Mouse (Mus musculus) thymus, postnatal 36 days (tissue): ENCODE results near the gene Lpp.

Experiments
- DNase-seq, 2 experiments: peaks; one replicate each; pipeline ENCODE4 v3.0.0; 2022; ENCODE audit warnings: mixed read lengths in 2 of 2

Gene Lpp

DNA sequence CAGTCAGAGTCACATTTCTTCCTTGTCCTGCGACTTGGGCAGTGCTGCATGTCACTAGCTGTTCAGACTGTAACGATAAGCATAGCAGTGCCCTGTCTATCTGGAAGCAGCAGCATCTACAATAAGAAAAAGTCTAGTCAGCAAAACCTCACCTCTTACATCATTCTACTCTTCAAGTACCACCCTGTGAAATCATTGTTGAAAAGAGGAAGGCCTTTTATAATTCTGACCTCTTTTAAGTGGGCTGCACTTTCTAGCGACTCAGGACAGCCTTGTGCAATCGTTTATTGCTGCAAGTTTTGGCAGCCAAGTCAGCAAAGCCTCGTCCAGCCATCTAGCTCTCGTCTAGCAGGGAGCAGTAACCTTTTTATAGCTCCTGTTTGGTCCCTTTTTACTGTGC is 498.1 kb downstream of the Lpp start:
- DNase-seq, result no peak

DNA sequence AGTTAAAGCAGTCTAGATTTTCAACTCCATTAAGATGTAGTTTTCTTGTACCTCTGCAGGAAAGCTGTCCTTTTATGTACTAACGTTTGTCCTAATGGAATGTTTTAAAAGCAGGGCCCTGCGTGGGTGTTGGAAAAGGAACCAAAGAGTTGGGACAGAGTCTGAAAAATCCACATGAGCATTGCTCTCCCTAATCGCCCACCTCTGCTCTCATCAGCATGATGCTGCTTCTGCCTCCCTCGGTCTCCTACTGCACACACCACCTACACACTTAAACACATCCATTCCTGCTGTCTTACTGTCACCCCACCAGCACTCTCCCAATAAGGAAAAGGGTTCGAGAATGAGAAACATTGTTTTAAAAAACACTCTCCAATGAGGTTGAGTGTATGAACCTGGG is 501.9 kb downstream of the Lpp start:
- DNase-seq, result no peak

DNA sequence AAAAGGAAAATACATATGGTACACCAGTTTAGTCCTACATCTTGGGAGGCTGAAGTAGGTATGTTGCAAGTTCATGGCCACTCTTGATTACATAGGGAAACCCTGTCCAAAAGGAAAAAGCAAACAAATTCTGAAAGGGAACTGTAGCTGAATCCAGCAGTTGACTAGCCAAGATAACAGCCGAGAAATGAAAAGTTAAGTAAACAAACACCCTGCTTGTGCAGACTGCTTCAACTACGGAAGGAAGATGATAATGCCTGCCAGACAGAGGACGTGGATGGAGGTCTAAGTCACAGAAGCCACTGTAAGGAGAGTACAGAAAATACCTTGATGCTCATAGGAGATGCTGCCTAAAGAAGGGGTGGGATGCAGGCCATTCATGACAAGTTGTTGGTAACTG is 504.3 kb downstream of the Lpp start:
- DNase-seq, result no peak

DNA sequence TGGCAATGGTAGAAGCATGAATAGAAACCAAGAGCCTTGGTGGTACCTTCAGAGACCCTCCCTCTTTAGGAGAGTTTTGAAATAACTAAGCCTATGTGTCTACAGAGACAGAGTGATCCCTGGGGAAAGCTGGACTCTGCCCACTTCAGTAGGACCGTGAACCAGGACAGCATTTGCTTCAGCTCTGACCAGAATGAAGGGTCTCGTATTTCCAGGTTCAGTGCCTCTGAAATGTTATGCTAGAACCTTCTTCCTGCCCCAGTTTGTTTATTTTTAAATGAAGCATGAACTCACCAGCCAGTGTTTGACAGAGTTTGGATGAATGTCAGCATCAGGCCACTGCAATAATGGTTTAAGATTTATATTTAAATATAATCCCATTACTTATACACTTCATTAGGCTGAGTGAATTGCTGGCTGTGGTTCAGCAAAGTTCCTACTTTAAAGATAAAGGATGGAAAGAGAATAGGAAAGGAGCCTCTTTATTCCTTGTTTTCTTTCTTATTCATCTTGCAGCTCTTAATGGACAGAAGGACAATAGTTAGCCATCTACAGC is 507.0 kb downstream of the Lpp start:
- DNase-seq, result no peak

DNA sequence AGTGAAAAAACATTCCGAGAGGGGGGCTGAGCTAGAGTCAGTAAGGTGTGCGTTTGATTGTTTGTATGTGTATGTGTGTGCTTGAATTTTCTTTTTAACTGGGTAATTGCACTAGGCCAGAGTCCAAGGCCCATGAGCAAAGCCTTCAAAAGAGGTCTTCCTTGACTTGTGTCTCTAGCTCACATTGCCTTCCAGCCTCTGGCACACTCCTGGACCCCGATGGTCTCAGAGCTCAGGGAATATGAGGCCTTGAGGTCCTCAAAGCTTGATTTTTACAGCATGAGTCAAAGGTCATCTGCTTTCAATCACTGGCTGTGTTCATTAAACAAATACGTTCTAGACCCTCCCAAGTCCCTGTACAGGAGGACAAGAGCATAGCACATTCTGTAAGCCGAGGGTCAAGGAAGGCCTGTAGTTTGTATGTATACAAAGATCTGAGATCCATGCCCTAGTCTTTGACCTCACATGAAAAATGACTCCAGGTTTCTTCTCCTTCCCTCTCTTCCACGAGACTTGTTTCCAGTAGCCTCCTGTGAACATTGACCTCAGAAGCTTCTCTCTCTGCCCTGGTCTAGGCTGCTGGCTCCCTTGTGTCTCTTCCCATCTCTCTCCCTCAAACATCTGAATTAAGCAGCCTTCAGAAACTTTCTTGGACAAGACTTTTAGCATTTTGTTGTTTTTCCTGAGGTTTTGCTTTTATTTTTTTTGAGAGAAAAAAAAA is 508.0 kb downstream of the Lpp start:
- no peak for DNase-seq

DNA sequence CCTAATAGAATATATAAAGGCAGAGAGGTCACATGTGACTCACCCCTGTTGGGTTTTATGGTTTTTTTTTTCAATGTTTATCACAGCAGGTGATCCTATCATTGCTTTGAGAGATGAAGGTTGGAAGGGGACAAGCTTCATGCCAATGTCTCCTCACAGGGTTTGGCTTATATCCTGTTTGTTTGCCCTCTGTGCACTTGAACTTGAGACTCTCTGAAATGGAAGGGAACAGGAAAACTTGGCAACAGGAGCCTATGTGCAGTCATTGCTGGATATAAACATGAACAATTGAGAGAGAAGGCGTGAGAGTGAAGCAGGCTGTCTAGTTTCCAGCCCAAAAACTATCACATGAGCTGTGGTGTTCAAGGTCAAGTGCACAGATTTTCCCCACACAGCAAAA is 508.8 kb downstream of the Lpp start:
- DNase-seq, result no peak

DNA sequence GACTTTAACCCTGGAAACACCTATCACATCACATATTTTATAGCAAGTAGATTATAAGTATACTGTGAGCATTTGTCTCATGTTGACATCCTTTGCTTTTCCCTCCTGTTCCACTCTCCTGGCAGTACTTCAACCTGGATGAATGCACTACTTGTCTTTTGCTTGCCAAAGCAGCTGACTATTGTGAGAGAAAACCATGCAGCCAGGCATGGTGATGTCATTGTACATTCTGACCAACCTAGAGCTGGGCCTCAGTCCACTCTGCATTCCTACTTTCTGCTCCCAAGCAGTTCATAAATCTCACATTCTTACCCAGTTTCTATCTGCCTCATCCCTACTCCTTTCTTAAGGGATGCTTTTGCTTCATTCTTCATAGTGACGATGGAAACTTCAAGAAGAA is 515.6 kb downstream of the Lpp start:
- no peak for DNase-seq

DNA sequence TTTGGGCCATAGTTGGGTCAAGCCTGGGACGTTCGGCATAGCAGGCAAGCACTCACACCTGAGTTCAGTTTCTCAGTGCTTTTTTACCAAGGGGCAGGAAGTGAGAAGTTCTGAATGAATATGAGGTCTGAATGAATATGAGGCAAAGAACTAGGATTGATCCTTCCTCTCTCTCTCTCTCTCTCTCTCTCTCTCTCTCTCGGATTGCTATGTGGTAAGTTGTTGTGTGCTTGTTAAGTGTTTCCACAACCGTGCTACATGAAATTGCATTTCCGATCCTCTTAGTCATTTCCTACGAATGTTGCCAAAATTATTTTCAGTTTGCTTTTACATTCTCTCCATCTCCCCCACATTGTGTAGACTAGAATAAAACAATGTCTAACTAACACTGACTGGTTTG is 517.0 kb downstream of the Lpp start:
- DNase-seq, result no peak

DNA sequence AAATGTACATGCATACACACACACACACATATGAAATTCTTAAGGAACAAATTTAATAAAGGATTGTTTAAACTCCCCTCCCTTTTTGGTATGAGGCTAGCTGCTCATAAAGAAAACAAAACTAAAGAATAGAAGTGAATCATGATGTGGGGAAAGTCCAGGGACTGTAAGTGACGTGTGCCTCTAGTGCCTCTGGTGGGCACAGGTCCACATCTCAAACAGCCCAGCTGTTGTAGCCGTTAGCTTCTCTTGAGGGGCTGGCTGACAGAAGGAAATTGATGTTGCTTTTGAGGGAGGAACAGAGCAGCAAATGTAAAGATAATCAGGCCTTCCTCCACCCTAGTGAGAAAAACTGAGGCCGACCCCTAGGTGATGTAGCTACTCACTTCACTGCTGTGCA is 517.5 kb downstream of the Lpp start:
- DNase-seq, result peak in 1 of 2 experiments; percentile 46

DNA sequence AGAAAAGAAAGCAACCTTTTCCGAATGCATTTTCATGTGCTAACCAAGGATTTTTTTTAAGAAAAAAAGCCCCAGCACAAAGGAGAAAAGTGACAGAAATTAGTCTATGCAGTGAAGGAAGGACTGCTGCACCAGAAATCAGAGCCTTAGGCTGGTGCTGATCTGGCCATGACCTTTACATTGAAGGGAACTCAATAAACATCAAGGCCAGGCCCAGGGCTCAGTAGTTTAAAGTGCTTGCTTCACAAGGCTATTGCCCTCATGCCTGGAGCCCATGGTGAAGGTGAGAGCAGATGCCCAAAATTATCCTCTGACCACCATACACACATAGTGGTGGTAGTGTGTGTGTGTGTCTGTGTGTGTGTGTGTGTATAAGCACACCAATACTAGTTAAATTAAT is 519.1 kb downstream of the Lpp start:
- DNase-seq, result no peak

DNA sequence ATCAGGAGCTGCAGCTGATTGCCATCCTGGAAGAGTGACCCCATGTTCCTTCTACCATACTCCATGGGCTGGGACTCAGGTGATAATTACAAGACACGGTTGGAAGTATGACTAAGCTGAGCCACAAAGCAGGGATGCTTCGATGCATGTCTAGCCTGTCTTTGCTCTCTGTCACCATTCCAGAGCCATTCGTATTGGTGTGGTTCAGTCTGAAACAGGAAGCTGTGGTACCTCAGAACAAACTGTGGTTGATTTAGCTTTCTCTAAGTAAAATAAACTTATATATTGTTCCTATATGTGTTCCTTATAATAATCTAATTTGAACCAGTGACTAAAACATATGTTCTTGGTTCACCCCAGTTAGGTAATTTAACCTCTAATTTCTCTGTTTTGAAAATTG is 519.7 kb downstream of the Lpp start:
- DNase-seq, result peak in 1 of 2 experiments; percentile 17

DNA sequence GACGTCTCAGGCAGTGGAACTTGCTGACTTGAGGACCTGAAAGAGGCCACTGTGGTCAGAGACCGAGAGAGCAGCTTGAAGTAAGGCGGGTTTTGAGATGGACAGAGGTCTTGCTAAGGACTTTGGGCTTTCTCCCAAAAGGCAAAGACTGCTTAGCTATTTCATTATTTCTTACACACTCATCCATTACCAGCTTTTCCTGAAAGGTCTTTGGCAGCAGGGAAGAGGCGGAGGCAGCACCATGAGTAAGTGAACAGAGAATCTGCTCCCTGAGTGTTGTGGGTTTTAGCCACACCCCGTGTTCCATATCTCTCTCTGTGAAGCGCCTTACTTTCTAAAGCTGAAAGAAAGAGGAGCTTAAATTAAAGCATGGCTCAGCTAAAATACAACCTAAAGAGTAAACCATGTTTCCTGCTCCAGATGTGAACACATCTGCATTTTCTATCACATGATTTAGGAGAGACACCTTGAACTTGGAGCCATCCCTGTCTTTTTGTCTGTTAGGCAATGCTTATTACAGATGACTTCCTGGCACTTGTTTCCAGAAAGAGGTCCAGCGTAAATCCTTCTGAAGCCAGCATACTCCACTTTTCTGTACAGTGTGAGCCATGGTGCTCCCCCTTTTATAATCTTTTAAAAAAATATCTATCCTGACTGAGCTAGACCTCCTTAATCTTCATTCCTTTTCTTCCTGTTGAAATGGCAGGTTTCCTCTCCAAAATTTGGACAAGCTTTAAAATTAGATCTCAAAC is 520.5 kb downstream of the Lpp start:
- DNase-seq, result peak; percentile 39 to 52

DNA sequence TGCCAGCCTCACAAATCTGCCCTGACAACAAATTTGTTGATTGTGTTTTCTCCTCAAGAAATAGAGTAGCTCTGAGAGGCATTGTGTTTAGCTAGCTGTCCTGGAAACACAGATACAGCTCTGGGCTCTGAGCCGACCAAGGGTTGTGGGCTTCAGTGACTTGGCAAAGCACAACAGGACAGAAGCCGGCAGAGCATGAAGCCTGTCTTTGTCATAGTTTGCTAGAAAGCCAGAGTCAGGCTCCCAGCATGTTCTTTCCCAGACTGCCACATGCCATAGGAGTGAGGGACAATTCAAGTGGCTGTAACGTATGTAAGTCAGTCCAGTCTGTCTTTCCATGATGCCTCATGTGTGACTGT is 521.1 kb downstream of the Lpp start:
- no peak for DNase-seq

DNA sequence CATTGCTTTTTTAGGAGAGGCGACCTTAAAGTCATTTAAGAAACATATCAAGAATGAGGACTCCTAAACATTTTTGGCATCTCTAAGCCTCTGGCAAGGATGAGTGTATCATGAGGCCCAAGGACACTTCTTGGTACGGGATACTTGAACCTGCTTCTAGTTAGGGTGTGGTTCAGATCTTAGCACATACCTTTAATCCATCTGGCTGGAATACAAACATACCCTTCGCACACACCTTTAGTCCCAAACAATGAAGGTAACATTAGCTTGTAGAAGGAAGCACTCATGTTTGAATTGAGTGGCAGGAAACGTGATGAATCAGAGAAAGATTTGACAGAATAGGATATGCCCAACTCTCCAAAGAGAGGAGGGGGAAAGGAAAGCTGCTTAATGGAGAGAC is 522.2 kb downstream of the Lpp start:
- no peak for DNase-seq

DNA sequence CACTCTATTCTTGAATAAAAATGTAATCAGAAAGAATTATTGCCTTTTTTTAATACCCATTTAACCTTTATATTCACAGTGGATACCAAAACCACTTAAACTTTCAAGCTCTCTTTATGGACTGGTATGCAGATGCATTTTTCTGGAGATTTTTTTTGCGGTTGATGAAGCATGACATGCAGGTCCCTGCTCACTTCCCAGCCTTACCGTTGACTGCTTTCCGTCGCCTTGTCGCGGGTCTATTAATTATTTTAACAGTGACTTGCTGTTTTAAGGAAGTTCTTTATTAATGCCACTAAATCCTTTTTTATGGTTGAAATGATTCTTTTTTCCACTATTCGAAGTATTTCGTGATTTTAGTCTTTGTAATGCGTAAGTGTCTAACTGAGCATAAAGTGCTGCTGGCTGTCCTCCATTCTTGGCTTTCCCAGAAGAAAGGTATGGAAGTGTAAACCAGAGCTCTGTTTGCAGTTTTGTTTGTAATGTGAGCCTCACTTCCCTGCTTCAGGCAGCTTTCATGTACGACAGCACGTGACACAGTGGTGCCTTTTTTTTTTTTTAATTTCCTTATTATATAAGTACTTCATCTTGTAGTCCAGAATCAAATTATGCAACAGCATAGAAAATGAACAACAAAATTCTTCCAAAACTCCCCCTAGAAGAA is 526.2 kb downstream of the Lpp start:
- DNase-seq, result no peak

DNA sequence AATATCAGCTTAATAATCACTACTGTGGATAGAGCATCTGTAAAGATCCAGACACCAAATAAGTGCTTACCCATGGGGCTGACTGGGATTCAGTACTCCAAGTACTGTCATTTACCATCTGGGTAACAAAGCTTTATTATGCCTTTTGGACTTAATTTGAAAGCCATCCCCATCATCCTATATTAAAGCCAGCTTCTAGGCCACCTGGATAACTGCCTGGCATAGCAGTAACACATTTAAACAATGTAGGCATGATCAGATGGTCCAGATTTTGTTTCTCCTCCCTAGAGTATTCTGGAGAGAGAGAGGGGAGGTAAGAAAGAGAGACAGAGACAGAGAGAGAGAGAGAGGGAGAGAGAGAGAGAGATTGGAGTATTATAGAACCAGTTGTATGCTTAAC is 536.8 kb downstream of the Lpp start:
- DNase-seq, result no peak

DNA sequence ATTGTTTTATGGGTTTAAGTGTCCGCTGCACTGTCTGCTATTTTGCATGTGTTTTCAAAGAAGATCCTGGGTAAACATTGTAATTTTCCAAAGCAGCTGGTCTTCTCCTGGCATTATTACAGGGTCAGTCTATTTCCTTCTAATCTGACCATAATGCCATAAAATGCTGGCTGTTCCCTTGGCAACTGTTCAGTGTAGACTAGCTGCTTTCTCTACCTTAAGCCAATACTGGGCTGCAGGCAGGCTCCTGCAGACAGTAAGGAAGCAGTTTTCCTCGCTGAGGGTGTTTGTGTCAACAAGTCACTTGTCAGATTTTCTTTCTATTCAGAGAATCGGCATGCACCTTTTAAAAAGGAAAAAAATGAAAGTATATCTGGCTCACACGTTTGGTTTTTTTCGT is 537.3 kb downstream of the Lpp start:
- no peak for DNase-seq

DNA sequence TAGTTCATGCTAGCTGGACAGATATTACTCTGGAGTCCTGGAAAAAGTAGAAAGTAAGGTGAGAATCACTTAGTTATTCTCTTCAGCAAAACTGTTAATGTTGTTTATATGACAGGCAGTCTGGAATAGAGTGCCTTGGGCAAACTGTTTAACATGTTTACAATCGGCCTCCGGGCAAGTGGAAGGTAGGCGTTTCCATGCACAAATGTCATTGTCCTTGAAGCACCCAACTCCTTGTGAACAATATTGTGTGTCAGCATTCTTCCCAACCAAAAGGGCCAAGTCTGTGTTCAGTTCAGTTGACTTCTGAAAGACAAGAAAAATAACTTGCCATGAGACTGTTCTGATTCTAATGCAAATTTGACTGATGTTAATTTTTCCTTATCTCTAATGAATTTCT is 539.5 kb downstream of the Lpp start:
- DNase-seq, result no peak

DNA sequence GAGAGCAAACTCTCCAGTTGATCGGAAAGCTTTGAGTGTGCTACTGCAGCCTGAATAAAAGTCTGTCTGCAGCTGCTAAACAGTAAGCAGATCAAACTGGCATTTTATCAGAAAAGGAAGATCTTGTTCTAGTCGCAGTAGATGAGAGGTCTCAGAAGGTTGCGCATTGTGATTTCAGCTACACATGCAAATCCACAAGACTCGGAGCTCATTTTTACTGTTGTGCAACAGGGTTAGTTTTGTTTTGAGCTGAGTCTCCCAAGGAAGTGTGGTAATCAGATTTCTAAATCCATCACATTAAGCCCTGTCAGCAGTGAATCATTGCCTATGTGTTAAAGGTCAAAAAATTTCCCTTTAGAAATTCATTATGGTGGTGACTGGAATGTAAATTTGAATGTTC is 540.4 kb downstream of the Lpp start:
- DNase-seq, result no peak

DNA sequence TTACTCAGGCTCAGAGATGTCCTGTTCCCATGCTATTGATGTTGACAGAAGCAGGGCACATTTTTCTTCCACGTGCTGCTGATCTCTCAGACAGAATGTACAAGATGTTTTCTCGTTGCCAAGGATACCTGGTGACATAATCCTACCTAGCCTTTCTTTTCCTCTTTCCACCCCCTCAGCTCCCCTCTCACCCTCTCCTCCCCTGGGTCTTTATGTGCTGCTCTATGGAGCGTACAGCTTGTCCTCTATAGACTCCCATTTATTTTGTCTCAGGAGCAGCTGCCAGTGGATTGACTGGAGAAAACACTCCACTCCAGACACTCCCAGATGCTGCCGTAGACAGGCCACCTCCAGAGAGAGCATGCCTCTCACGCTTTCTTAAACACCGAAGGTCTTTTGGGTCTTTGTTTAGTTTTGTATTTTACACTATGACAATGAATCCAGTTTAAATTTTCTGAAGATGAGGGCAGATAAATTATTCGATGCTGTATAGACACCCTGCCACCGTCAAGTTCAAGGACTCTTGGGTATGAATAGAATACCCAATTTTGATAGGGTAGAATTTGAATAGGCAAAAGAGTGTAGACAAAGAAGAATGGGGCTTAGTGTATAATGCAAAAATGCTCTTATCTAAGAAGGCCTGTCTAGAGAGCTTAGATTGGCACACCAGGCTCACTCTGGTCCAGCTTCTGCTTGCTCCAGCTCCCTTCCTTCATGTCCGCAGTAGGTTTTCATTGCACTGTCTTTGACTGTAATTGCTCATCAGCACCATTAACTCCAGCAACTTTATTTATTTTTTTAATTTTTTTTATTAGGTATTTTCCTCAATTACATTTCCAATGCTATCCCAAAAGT is 548.2 kb downstream of the Lpp start:
- no peak for DNase-seq

DNA sequence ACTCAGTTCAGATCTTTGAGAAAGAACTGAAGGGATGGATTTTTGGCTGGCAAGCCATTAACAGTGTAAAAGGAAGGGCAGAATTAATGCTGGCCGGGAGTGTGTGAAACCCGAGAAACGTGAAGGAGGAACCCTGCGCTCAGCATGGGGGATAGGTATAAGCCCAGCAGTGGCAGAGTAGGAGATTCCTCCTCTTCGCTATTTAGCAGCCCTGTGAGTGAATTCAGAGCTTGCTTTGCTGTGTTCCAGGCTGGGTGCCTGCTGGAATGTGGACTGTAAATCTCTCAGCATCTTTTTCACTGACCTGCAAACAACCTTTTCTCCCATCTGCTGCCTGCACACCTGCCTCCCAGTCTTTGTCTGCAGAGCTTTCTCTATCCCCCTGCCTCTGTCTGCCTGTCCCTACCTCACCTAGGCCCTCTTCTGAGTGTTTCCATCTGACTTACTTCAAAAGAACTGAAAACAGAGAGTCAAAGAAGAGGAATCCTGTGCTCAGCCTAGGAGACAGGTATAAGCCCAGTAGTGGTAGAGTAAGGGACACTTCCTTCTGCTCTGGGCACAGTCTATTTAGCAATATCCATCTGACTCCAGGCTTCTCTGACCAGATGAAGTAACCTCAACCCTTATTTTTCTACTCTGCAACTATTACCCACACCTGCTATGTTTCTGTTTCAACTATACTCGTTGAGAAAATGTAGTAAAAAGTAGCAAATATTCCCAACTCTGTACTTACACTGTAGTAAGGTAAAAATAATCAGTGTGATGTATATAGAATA is 550.4 kb downstream of the Lpp start:
- DNase-seq, result no peak

DNA sequence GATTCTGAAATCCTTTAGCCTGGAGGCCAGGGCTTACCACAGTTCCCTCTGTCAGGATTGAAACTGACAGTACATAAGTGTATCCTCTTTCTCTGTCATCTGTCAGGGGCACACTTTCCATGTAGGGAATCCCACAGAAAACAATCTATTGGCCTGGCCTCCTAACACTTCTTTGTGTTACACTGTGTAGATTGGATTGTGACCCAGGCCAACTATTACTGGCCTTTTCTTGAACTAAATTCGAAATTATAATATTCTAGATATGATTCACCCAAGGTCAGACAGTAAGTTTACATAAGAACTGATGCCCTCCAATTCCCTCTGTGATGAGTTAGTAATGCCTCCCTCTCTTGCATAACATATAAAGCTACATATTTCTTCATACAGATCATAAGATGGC is 553.0 kb downstream of the Lpp start:
- no peak for DNase-seq
